Mouse (Mus musculus): Measurements from ENCODE around the gene Aacs.

DNA sequence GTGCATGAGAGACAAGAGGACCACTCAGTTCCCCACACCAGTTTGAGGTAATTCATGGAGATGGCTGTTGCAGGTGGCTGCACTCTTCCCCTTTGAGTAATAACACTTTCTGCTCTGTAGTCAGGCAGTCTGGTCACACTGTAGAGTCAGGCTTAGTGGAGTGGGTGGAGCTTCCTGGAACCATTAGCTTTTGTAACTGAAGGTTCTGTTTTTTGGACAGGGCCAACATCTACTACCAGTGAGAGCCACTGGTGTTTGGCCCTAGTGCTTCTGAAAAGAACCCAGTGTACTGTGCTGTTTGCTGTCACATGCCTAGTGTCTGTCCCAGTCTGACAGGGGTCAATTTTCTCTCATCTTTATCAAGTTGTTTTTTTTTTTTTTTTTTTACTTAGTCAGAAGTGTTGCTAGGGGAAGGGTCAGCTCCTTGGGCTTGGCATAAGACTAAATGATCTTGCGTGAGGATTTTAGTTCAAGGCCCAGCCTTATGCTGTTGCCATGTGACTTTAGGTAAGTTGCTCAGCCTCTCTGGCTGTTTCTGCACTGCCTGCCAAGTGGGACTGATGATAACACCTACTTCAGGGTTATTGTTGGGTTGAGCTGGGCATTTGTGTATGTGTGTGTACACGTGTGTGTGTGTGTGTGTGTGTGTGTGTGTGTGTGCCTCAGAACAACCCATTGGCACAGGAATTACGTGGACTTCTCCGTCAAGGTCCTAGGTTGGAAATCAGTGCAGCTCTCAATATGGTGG is 9.6 kb downstream of the Aacs start:
- TF ChIP-seq TBP (conservative IDR thresholded peaks at IDR 0.05; ENCODE audit: low read depth, low read length) (no peak), EP300 (IDR thresholded peaks at IDR 0.05; ENCODE audit: low read length) (no peak), HCFC1 (IDR thresholded peaks at IDR 0.05; ENCODE audit: low read depth, low read length) (no peak), CTCF (conservative IDR thresholded peaks at IDR 0.05 in 1 of 2, IDR thresholded peaks at IDR 0.05 in 1 of 2; ENCODE audit: low read depth in 2 of 2, low read length in 2 of 2) (no peak)
